ENCODE assay signal across 9 mouse cellular contexts in genomic region chr15:77775186-77775963, GRCm38 (mm10). TPM values are rescaled to one million over a fixed set of nuclear protein-coding genes. Genes with fewer than 3 reads are reported as not detected.
A peak's percentile ranks its signal among the peaks of the same experiment; 100 is the strongest.
DNase-seq lines count a peak whose midpoint lies in the region; ATAC-seq and TF ChIP-seq lines count a peak whose summit lies in the region.
"Had no signal": no experiment of that assay in that cellular context is flagged by ENCODE, and none has a peak within 500 bp of the region (broad histone marks: within the 10 kb centered on the region; RNA-seq: fewer than 3 reads in every experiment).

No protein-coding gene starts in this region.

- peak; percentile 87 to 99 (median 97) for TF ChIP-seq CTCF in MEL (IDR thresholded peaks at IDR 0.05 in 2 of 3, conservative IDR thresholded peaks at IDR 0.05 in 1 of 3; ENCODE audit: control insufficient read depth in 1 of 3, insufficient read depth in 1 of 3, low read depth in 2 of 3, low read length in 3 of 3, poor library complexity in 1 of 3, severe bottlenecking in 1 of 3)

- no peaks in the 10 kb centered on the region for H3K79me2 ChIP-seq in MEL (ENCODE audit: control insufficient read depth, insufficient read depth, low read length, poor library complexity)

- no peak overlapping the region for H3K4me2 ChIP-seq in intestine, embryonic 16.5 days (ENCODE audit: low read depth, low read length)
- no peak overlapping the region for H3K4me2 ChIP-seq in liver, embryonic 11.5 days
- H3K4me2 ChIP-seq in neural tube, embryonic 14.5 days (ENCODE audit: low read depth, low read length) = no peak overlapping the region

- H3K9me3 ChIP-seq in MEL (replicated peaks; ENCODE audit: insufficient read depth, low read length) = no peaks in the 10 kb centered on the region
- no peaks in the 10 kb centered on the region for H3K9me3 ChIP-seq in intestine, embryonic 16.5 days (ENCODE audit: control insufficient read depth, low read length)
- H3K9me3 ChIP-seq in liver, embryonic 11.5 days (ENCODE audit: control insufficient read depth, low read length) = no peaks in the 10 kb centered on the region
- H3K9me3 ChIP-seq in neural tube, embryonic 14.5 days (ENCODE audit: control insufficient read depth, low read length) = no peaks in the 10 kb centered on the region

- H3K27ac ChIP-seq in MEL (ENCODE audit: control insufficient read depth, low read depth, low read length) = no peak overlapping the region
- H3K27ac ChIP-seq in intestine, embryonic 16.5 days (ENCODE audit: low read length) = no peak overlapping the region
- H3K27ac ChIP-seq in liver, embryonic 11.5 days (ENCODE audit: low read depth, low read length) = no peak overlapping the region
- H3K27ac ChIP-seq in neural tube, embryonic 14.5 days (ENCODE audit: low read depth, low read length) = no peak overlapping the region

- H3K36me3 ChIP-seq in MEL (ENCODE audit: control insufficient read depth in 1 of 2, insufficient read depth in 2 of 2, low read length in 2 of 2) = peaks cover 9 to 16% of the 10 kb centered on the region in 2 experiments
- peaks cover 66% of the 10 kb centered on the region for H3K36me3 ChIP-seq in intestine, embryonic 16.5 days (ENCODE audit: control insufficient read depth, insufficient read depth, low read length)
- H3K36me3 ChIP-seq in liver, embryonic 11.5 days (ENCODE audit: control insufficient read depth, insufficient read depth, low read length) = peaks cover 70% of the 10 kb centered on the region
- H3K36me3 ChIP-seq in neural tube, embryonic 14.5 days (ENCODE audit: control insufficient read depth, insufficient read depth, low read length) = peaks cover 64% of the 10 kb centered on the region

- no peak for TF ChIP-seq POLR2A in MEL (IDR thresholded peaks at IDR 0.05; ENCODE audit: control insufficient read depth in 1 of 2, insufficient read depth in 1 of 2, low read depth in 1 of 2, low read length in 2 of 2, poor library complexity in 1 of 2)

- H3K4me3 ChIP-seq in MEL (ENCODE audit: control insufficient read depth in 1 of 2, insufficient read depth in 1 of 2, low read depth in 2 of 2, low read length in 2 of 2) = no peak overlapping the region
- H3K4me3 ChIP-seq in intestine, embryonic 16.5 days (ENCODE audit: low read length) = no peak overlapping the region
- H3K4me3 ChIP-seq in liver, embryonic 11.5 days (ENCODE audit: low read depth, low read length) = no peak overlapping the region
- H3K4me3 ChIP-seq in neural tube, embryonic 14.5 days (ENCODE audit: low read depth, low read length) = no peak overlapping the region

- WGBS in intestine, embryonic 16.5 days = 67% methylated on average over 20 of the region's 20 CpGs
- WGBS in liver, embryonic 11.5 days = 69% methylated on average over 20 of the region's 20 CpGs
- 71% methylated on average over 20 of the region's 20 CpGs for WGBS in neural tube, embryonic 14.5 days

- H3K9ac ChIP-seq in MEL (ENCODE audit: control insufficient read depth, low read depth, low read length, poor library complexity, severe bottlenecking) = no peak overlapping the region
- no peak overlapping the region for H3K9ac ChIP-seq in intestine, embryonic 16.5 days (ENCODE audit: low read depth, low read length)
- no peak overlapping the region for H3K9ac ChIP-seq in liver, embryonic 11.5 days (ENCODE audit: low read depth, low read length)
- H3K9ac ChIP-seq in neural tube, embryonic 14.5 days (replicated peaks; ENCODE audit: low read depth, low read length) = no peak overlapping the region

- TF ChIP-seq EP300 in MEL (IDR thresholded peaks at IDR 0.05; ENCODE audit: low read depth in 1 of 2, low read length in 2 of 2) = no peak

- peak; percentile 71 for DNase-seq in 3134 (ENCODE audit: extremely low read depth, insufficient read length, low spot score)
- DNase-seq in MEL (ENCODE audit: low read depth, low spot score) = peak; percentile 77
- DNase-seq in cerebellum, adult 8-10 months = peak; percentile 86
- DNase-seq in frontal cortex, postnatal 36 days (ENCODE audit: low spot score in 2 of 2) = peak; percentile 69 to 78
- peak; percentile 81 for DNase-seq in liver, embryonic 11.5 days (ENCODE audit: low spot score)
- peak; percentile 87 for DNase-seq in thymus, postnatal 0 days (ENCODE audit: low spot score)

- TF ChIP-seq RAD21 in MEL (IDR thresholded peaks at IDR 0.05; ENCODE audit: low read depth, low read length) = peak; percentile 45

- peaks cover 4 to 16% of the 10 kb centered on the region in 2 experiments; a peak in 3 of 4 replicates for H3K4me1 ChIP-seq in MEL (ENCODE audit: control insufficient read depth in 1 of 2, insufficient read depth in 2 of 2, low read length in 2 of 2)
- H3K4me1 ChIP-seq in intestine, embryonic 16.5 days (ENCODE audit: control insufficient read depth, insufficient read depth, low read length) = no peaks in the 10 kb centered on the region
- peaks cover 16% of the 10 kb centered on the region for H3K4me1 ChIP-seq in liver, embryonic 11.5 days (replicated peaks; ENCODE audit: control insufficient read depth, insufficient read depth, low read length)
- H3K4me1 ChIP-seq in neural tube, embryonic 14.5 days (ENCODE audit: control insufficient read depth, insufficient read depth, low read length) = no peaks in the 10 kb centered on the region

- H3K27me3 ChIP-seq in MEL (ENCODE audit: control insufficient read depth in 1 of 2, insufficient read depth in 2 of 2, low read length in 2 of 2) = no peaks in the 10 kb centered on the region
- no peaks in the 10 kb centered on the region for H3K27me3 ChIP-seq in intestine, embryonic 16.5 days (replicated peaks; ENCODE audit: control insufficient read depth, insufficient read depth, low read length)
- H3K27me3 ChIP-seq in liver, embryonic 11.5 days (replicated peaks; ENCODE audit: control insufficient read depth, insufficient read depth, low read length) = no peaks in the 10 kb centered on the region
- H3K27me3 ChIP-seq in neural tube, embryonic 14.5 days (ENCODE audit: control insufficient read depth, insufficient read depth, low read length) = no peaks in the 10 kb centered on the region

- ATAC-seq in intestine, embryonic 16.5 days = peak; percentile 41; the same call in 1 of the 2 replicates
- ATAC-seq in liver, embryonic 11.5 days (replicated peaks; ENCODE audit: low FRiP score) = no peak
- ATAC-seq in neural tube, embryonic 14.5 days (ENCODE audit: low read depth) = peak; percentile 51; the same call in 1 of the 2 replicates

TF ChIP-seq in MEL, 35 proteins besides CTCF, POLR2A, EP300 and RAD21:
- TF ChIP-seq BHLHE40 (IDR thresholded peaks at IDR 0.05; ENCODE audit: borderline replicate concordance, low read depth, low read length) (0 out of 2 replicates have a peak, but pooled peaks have one; percentile 36), SMC3 (IDR thresholded peaks at IDR 0.05; ENCODE audit: low read depth, low read length) (peak; percentile 82), ZC3H11A (IDR thresholded peaks at IDR 0.05; ENCODE audit: low read depth, low read length) (peak; percentile 24; the same call in 1 of the 2 replicates), ZNF384 (IDR thresholded peaks at IDR 0.05; ENCODE audit: low read depth, low read length) (no peak), NELFE (IDR thresholded peaks at IDR 0.05; ENCODE audit: low read depth, low read length) (no peak), SIN3A (IDR thresholded peaks at IDR 0.05; ENCODE audit: low read length) (0 out of 2 replicates have a peak, but pooled peaks have one; percentile 20), MAX (IDR thresholded peaks at IDR 0.05; ENCODE audit: low read length) (no peak), NRF1 (IDR thresholded peaks at IDR 0.05; ENCODE audit: insufficient read depth, low read depth, low read length, poor library complexity, severe bottlenecking) (peak; percentile 12; the same call in 1 of the 2 replicates)

RNA-seq across cellular contexts. Expression of gene Apol8, which starts 18.6 kb away (rescaled TPM):
- total RNA-seq in MEL (2012; rRNA removed) = 0.39 and 1.4 TPM in 2 replicates
- under 1 TPM in 1 of 2 experiments, not detected in 1; 0.74 TPM for polyA plus RNA-seq in MEL (2012; ENCODE audit: insufficient read depth in 1 of 2, insufficient read length in 2 of 2, low read depth in 1 of 2, low replicate concordance in 2 of 2, missing spikeins in 1 of 2)
- polyA plus RNA-seq in intestine, embryonic 16.5 days (2015; fragmentation: Nextera tagmentation; extraction: Ambion mirVana) = 0.21 and 0.34 TPM in 2 replicates
- polyA plus RNA-seq in liver, embryonic 11.5 days (2014; fragmentation: Nextera tagmentation; extraction: Ambion mirVana) = 2.9 and 3.2 TPM in 2 replicates
- polyA plus RNA-seq in neural tube, embryonic 14.5 days (2014; fragmentation: Nextera tagmentation; extraction: Ambion mirVana) = 0.07 TPM in 1 of 2 replicates, not detected in the other
- polyA plus RNA-seq in thymus, postnatal 0 days (2015; fragmentation: Nextera tagmentation; extraction: Ambion mirVana) = 0.06 TPM in 1 of 2 replicates, not detected in the other

RNA-seq across cellular contexts. Expression of gene Apol9b, which starts 46.5 kb away (rescaled TPM):
- not detected in 2 replicates for total RNA-seq in MEL (2012; rRNA removed)
- not detected for polyA plus RNA-seq in MEL (2012; ENCODE audit: insufficient read depth in 1 of 2, insufficient read length in 2 of 2, low read depth in 1 of 2, low replicate concordance in 2 of 2, missing spikeins in 1 of 2)
- 0.11 and 0.13 TPM in 2 replicates for polyA plus RNA-seq in intestine, embryonic 16.5 days (2015; fragmentation: Nextera tagmentation; extraction: Ambion mirVana)
- not detected in 2 replicates for polyA plus RNA-seq in liver, embryonic 11.5 days (2014; fragmentation: Nextera tagmentation; extraction: Ambion mirVana)
- 0.16 TPM in 1 of 2 replicates, not detected in the other for polyA plus RNA-seq in neural tube, embryonic 14.5 days (2014; fragmentation: Nextera tagmentation; extraction: Ambion mirVana)
- 1.6 and 2.3 TPM in 2 replicates for polyA plus RNA-seq in thymus, postnatal 0 days (2015; fragmentation: Nextera tagmentation; extraction: Ambion mirVana)
- polyA plus RNA-seq: stomach, embryonic 14.5 days had no signal
